Mouse (Mus musculus) midbrain, embryonic 14.5 days (tissue): ENCODE data around the gene Cdhr3. TPM values are rescaled to one million over a fixed set of nuclear protein-coding genes. Genes with fewer than 3 reads are reported as not detected.
A peak's percentile ranks its signal among the peaks of the same experiment; 100 is the strongest.

ENCODE experiments used
- ATAC-seq: fragments of 200-750 bp; cut with Nextera tagmentation; 2 replicates; pipeline ENCODE4 v1.8.0; 2017; ENCODE audit warnings: moderate number of reproducible peaks, moderate library complexity; ENCODE audit not compliant: low FRiP score, low TSS enrichment
- DNase-seq: peaks from one replicate; pipeline ENCODE4 v3.0.0-alpha.2; 2015
- H3K27ac ChIP-seq: fragments of 300-500 bp; sonication (generic); replicated peaks from 2 replicates; pipeline ENCODE4 v1.5.1; 2014; ENCODE audit warnings: mild to moderate bottlenecking, low read depth, low read length, moderate library complexity
- H3K27me3 ChIP-seq: fragments of 300-500 bp; sonication (generic); 2 replicates; pipeline ENCODE4 v1.6.1; 2014; ENCODE audit warnings: low read length, control low read depth, mixed read lengths; ENCODE audit not compliant: control insufficient read depth, insufficient read depth
- H3K36me3 ChIP-seq: fragments of 300-500 bp; sonication (generic); 2 replicates; pipeline ENCODE4 v1.6.1; 2014; ENCODE audit warnings: low read length, control low read depth; ENCODE audit not compliant: control insufficient read depth, insufficient read depth
- H3K4me1 ChIP-seq: fragments of 300-500 bp; sonication (generic); 2 replicates; pipeline ENCODE4 v1.6.1; 2014; ENCODE audit warnings: mild to moderate bottlenecking, antibody characterized with exemption, low read length, control low read depth; ENCODE audit not compliant: control insufficient read depth, insufficient read depth
- H3K4me2 ChIP-seq: fragments of 300-500 bp; sonication (generic); 2 replicates; pipeline ENCODE4 v1.6.1; 2014; ENCODE audit warnings: mild to moderate bottlenecking, low read length, moderate library complexity
- H3K4me3 ChIP-seq: fragments of 300-500 bp; sonication (generic); replicated peaks from 2 replicates; pipeline ENCODE4 v1.5.1; 2014; ENCODE audit warnings: low read depth, low read length
- H3K9ac ChIP-seq: fragments of 300-500 bp; sonication (generic); replicated peaks from 2 replicates; pipeline ENCODE4 v1.6.1; 2014; ENCODE audit warnings: mild to moderate bottlenecking, low read length, moderate library complexity
- H3K9me3 ChIP-seq: fragments of 300-500 bp; sonication (generic); 2 replicates; pipeline ENCODE4 v1.6.1; 2016; ENCODE audit warnings: low read length, control low read depth, mixed read lengths; ENCODE audit not compliant: control insufficient read depth
- WGBS: fragments of 180-500 bp; shearing (Covaris S2); extraction: QIAGEN DNeasy Blood & Tissue Kit; methylation state at CpG from one replicate; pipeline ENCODE4 v1.1.7; 2014; 5-methylcytosine and 5-hydroxymethylcytosine counted together
- polyA plus RNA-seq: library from polyadenylated mRNA; unstranded; fragments of >200 nt; fragmentation: Nextera tagmentation; extraction: Ambion mirVana; gene quantifications from 2 replicates; pipeline ENCODE4 v1.2.1, GENCODE M21; 2014

Gene Cdhr3
- polyA plus RNA-seq, 1 experiment from 2014 or later: 0.08 TPM

- no peaks in the 10 kb centered on the region for H3K27me3 ChIP-seq
- ATAC-seq (no peak), DNase-seq (no peak)
- no peaks in the 10 kb centered on the region for H3K4me1 ChIP-seq
- no peaks in the 10 kb centered on the region for H3K36me3 ChIP-seq
- WGBS: 60% methylated on average over 3 of the region's 3 CpGs
- no peak overlapping the region for H3K9ac ChIP-seq
- H3K4me3 ChIP-seq: no peak overlapping the region
- no peak overlapping the region for H3K27ac ChIP-seq
- no peak overlapping the region for H3K4me2 ChIP-seq
- H3K9me3 ChIP-seq: no peaks in the 10 kb centered on the region
Measured at GRCm38 (mm10) chr12:33096017-33096416, 3.3 kb upstream of the Cdhr3 start.

- Histone ChIP-seq H3K27me3 (no peaks in the 10 kb centered on the region), H3K4me3 (no peak overlapping the region), H3K36me3 (no peaks in the 10 kb centered on the region), H3K4me2 (no peak overlapping the region), H3K9ac (no peak overlapping the region), H3K27ac (no peak overlapping the region), H3K9me3 (no peaks in the 10 kb centered on the region), H3K4me1 (no peaks in the 10 kb centered on the region)
- no peak for DNase-seq
- no peak for ATAC-seq
- WGBS: 87% methylated on average over 2 of the region's 2 CpGs
Measured at GRCm38 (mm10) chr12:33092196-33092595, 479 bp downstream of the Cdhr3 start.

GRCm38 (mm10) chr12:33086151-33086550, 6.5 kb downstream of the Cdhr3 start:
- Histone ChIP-seq H3K27ac (no peak overlapping the region), H3K27me3 (no peaks in the 10 kb centered on the region), H3K9ac (no peak overlapping the region), H3K4me1 (peaks cover 17% of the 10 kb centered on the region), H3K36me3 (no peaks in the 10 kb centered on the region), H3K4me3 (no peak overlapping the region), H3K9me3 (no peaks in the 10 kb centered on the region), H3K4me2 (no peak overlapping the region)
- peak; percentile 68; the same call in 1 of the 2 replicates for ATAC-seq
- DNase-seq: peak; percentile 65
- 3% methylated on average over 5 of the region's 5 CpGs for WGBS

GRCm38 (mm10) chr12:33084683-33085082, 8.0 kb downstream of the Cdhr3 start:
- DNase-seq: no peak
- no peak for ATAC-seq

GRCm38 (mm10) chr12:33083362-33083761, 9.3 kb downstream of the Cdhr3 start:
- no peaks in the 10 kb centered on the region for H3K9me3 ChIP-seq
- WGBS: 64% methylated on average over 5 of the region's 5 CpGs
- H3K4me1 ChIP-seq: peaks cover 17% of the 10 kb centered on the region
- no peaks in the 10 kb centered on the region for H3K27me3 ChIP-seq
- H3K9ac ChIP-seq: no peak overlapping the region
- no peak overlapping the region for H3K4me3 ChIP-seq
- no peak overlapping the region for H3K27ac ChIP-seq
- no peaks in the 10 kb centered on the region for H3K36me3 ChIP-seq
- ATAC-seq (no peak), DNase-seq (no peak)
- no peak overlapping the region for H3K4me2 ChIP-seq

More at GRCm38 (mm10) chr12:33084683-33085082, 8.0 kb downstream of the Cdhr3 start:
- no peaks in the 10 kb centered on the region for H3K36me3 ChIP-seq
- WGBS: 49% methylated on average over 2 of the region's 2 CpGs
- no peaks in the 10 kb centered on the region for H3K9me3 ChIP-seq
- no peak overlapping the region for H3K4me2 ChIP-seq
- H3K4me3 ChIP-seq: no peak overlapping the region
- H3K4me1 ChIP-seq: peaks cover 17% of the 10 kb centered on the region
- H3K27me3 ChIP-seq: no peaks in the 10 kb centered on the region
- no peak overlapping the region for H3K27ac ChIP-seq
- H3K9ac ChIP-seq: no peak overlapping the region

- Histone ChIP-seq H3K4me3 (no peak overlapping the region), H3K9ac (no peak overlapping the region), H3K4me1 (peaks cover 12% of the 10 kb centered on the region), H3K27me3 (no peaks in the 10 kb centered on the region), H3K36me3 (no peaks in the 10 kb centered on the region), H3K9me3 (no peaks in the 10 kb centered on the region), H3K4me2 (no peak overlapping the region), H3K27ac (no peak overlapping the region)
- WGBS: 81% methylated on average over 3 of the region's 3 CpGs
- ATAC-seq (no peak), DNase-seq (no peak)
Measured at GRCm38 (mm10) chr12:33076309-33076708, 16.4 kb downstream of the Cdhr3 start.

GRCm38 (mm10) chr12:33071901-33072672, 20.6 kb downstream of the Cdhr3 start:
- DNase-seq (peak; percentile 61), ATAC-seq (peak; percentile 25; the same call in 1 of the 2 replicates)
- no peaks in the 10 kb centered on the region for H3K36me3 ChIP-seq
- 31% methylated on average over 8 of the region's 8 CpGs for WGBS
- H3K27me3 ChIP-seq: no peaks in the 10 kb centered on the region
- no peak overlapping the region for H3K4me3 ChIP-seq
- 0 out of 2 replicates have a peak overlapping the region, but pooled peaks have one; percentile 14 for H3K9ac ChIP-seq
- no peaks in the 10 kb centered on the region for H3K9me3 ChIP-seq
- peaks cover 12% of the 10 kb centered on the region for H3K4me1 ChIP-seq
- no peak overlapping the region for H3K4me2 ChIP-seq
- H3K27ac ChIP-seq: peak overlapping the region; percentile 77

- 81% methylated on average over 2 of the region's 2 CpGs for WGBS
Measured at GRCm38 (mm10) chr12:33068977-33069376, 23.7 kb downstream of the Cdhr3 start.

GRCm38 (mm10) chr12:33066355-33066754, 26.3 kb downstream of the Cdhr3 start:
- H3K27me3 ChIP-seq: no peaks in the 10 kb centered on the region
- WGBS: 54% methylated on average over 4 of the region's 4 CpGs
- no peak overlapping the region for H3K4me3 ChIP-seq
- DNase-seq (no peak), ATAC-seq (no peak)
- no peaks in the 10 kb centered on the region for H3K9me3 ChIP-seq
- no peak overlapping the region for H3K4me2 ChIP-seq
- H3K4me1 ChIP-seq: peaks cover 6% of the 10 kb centered on the region
- H3K9ac ChIP-seq: no peak overlapping the region
- H3K27ac ChIP-seq: no peak overlapping the region
- H3K36me3 ChIP-seq: no peaks in the 10 kb centered on the region

More at GRCm38 (mm10) chr12:33068977-33069376, 23.7 kb downstream of the Cdhr3 start:
- H3K4me2 ChIP-seq: no peak overlapping the region
- no peaks in the 10 kb centered on the region for H3K36me3 ChIP-seq
- H3K4me3 ChIP-seq: no peak overlapping the region
- peaks cover 12% of the 10 kb centered on the region for H3K4me1 ChIP-seq
- ATAC-seq (no peak), DNase-seq (no peak)
- no peaks in the 10 kb centered on the region for H3K9me3 ChIP-seq
- H3K27ac ChIP-seq: no peak overlapping the region
- H3K27me3 ChIP-seq: no peaks in the 10 kb centered on the region
- H3K9ac ChIP-seq: no peak overlapping the region
